Mouse (Mus musculus): ENCODE results near the gene Cdc42se2. TPM values are rescaled to one million over a fixed set of nuclear protein-coding genes. Genes with fewer than 3 reads are reported as not detected.
A peak's percentile ranks its signal among the peaks of the same experiment; 100 is the strongest.

Gene Cdc42se2
- polyA plus RNA-seq, 1 experiment from 2014 or later: 53.2 TPM

GRCm38 (mm10) chr11:54791458-54791857 is 4.0 kb upstream of the Cdc42se2 start:
- no peak overlapping the region for H3K4me3 ChIP-seq
- no peaks in the 10 kb centered on the region for H3K27me3 ChIP-seq
- H3K36me3 ChIP-seq: no peaks in the 10 kb centered on the region
- H3K9me3 ChIP-seq (replicated peaks): no peaks in the 10 kb centered on the region
- no peak overlapping the region for H3K27ac ChIP-seq
- WGBS: 94% methylated on average over 4 of the region's 4 CpGs
- H3K4me2 ChIP-seq: no peak overlapping the region
- ATAC-seq (replicated peaks; ENCODE audit: insufficient number of reproducible peaks, insufficient read depth, low FRiP score, low read depth): no peak
- H3K9ac ChIP-seq: no peak overlapping the region
- peaks cover under 1% of the 10 kb centered on the region; the same call in 1 of the 2 replicates for H3K4me1 ChIP-seq (replicated peaks)

- WGBS: 0% methylated on average over 54 of the region's 54 CpGs
- H3K9me3 ChIP-seq (replicated peaks): no peaks in the 10 kb centered on the region
Measured at GRCm38 (mm10) chr11:54786858-54787487, 502 bp downstream of the Cdc42se2 start.

DNA sequence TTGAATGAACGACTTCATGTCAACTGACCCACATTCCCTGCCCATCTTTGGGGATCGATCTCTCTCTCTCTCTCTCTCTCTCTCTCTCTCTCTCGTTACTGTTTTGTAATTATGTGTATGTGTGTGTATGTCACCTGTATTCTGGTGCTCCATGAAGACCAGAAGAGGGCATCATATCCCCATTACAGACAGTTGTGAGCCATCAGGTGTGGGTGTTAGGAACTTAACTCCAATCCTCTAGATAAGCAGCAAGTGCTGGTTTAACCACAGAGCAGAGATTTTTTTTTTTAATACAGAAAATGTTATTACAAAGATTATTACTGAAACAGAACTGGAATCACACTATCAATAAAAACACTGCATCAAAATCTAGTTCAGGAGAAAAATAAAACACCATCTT is 1.9 kb downstream of the Cdc42se2 start:
- no peak overlapping the region for H3K9ac ChIP-seq
- ATAC-seq (replicated peaks; ENCODE audit: insufficient number of reproducible peaks, insufficient read depth, low FRiP score, low read depth): no peak
- 93% methylated on average over 3 of the region's 3 CpGs for WGBS
- no peak overlapping the region; the same call in 1 of the 2 replicates for H3K4me2 ChIP-seq
- peaks cover 3% of the 10 kb centered on the region; the same call in 1 of the 2 replicates for H3K36me3 ChIP-seq
- H3K27ac ChIP-seq: no peak overlapping the region
- H3K4me3 ChIP-seq: no peak overlapping the region
- H3K27me3 ChIP-seq: no peaks in the 10 kb centered on the region
- H3K4me1 ChIP-seq (replicated peaks): peaks cover 11% of the 10 kb centered on the region
- H3K9me3 ChIP-seq (replicated peaks): no peaks in the 10 kb centered on the region

More at GRCm38 (mm10) chr11:54786858-54787487, 502 bp downstream of the Cdc42se2 start:
- H3K4me1 ChIP-seq (replicated peaks): peaks cover 11% of the 10 kb centered on the region
- peak overlapping the region; percentile 78 for H3K4me3 ChIP-seq
- peak overlapping the region; percentile 92 for H3K9ac ChIP-seq
- peaks cover 3% of the 10 kb centered on the region; the same call in 1 of the 2 replicates for H3K36me3 ChIP-seq
- H3K27ac ChIP-seq: peak overlapping the region; percentile 97
- H3K27me3 ChIP-seq: no peaks in the 10 kb centered on the region
- H3K4me2 ChIP-seq: peak overlapping the region; percentile 76
- peak; percentile 70 for ATAC-seq (replicated peaks; ENCODE audit: insufficient number of reproducible peaks, insufficient read depth, low FRiP score, low read depth)

DNA sequence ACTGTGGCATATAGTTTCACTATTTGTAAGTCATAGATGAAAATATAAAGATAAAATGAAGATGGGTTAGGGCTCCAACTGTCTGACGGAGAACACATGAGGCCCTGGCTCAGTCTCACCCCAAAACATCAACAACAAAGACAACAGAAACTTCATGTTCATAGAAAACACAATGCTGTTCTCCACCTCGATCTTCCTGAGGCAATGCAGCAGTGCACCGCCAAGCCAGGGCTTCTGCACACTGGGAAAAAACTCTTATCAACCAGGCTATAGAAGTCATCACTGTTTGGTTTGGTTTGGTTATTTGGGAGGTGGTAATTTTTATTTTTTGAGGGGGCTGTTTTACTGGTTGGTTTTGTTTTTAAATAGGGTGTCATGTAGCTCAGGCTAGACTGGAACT is 3.0 kb downstream of the Cdc42se2 start:
- no peaks in the 10 kb centered on the region for H3K9me3 ChIP-seq (replicated peaks)
- H3K4me2 ChIP-seq: no peak overlapping the region
- no peak overlapping the region for H3K9ac ChIP-seq
- H3K4me3 ChIP-seq: no peak overlapping the region
- 84% methylated on average over 3 of the region's 3 CpGs for WGBS
- no peak overlapping the region for H3K27ac ChIP-seq
- H3K27me3 ChIP-seq: no peaks in the 10 kb centered on the region
- peaks cover 11% of the 10 kb centered on the region for H3K4me1 ChIP-seq (replicated peaks)
- H3K36me3 ChIP-seq: peaks cover 3% of the 10 kb centered on the region; the same call in 1 of the 2 replicates
- no peak for ATAC-seq (replicated peaks; ENCODE audit: insufficient number of reproducible peaks, insufficient read depth, low FRiP score, low read depth)

GRCm38 (mm10) chr11:54782253-54782652 is 5.2 kb downstream of the Cdc42se2 start:
- no peak overlapping the region for H3K9ac ChIP-seq
- H3K9me3 ChIP-seq (replicated peaks): no peaks in the 10 kb centered on the region
- peaks cover 29% of the 10 kb centered on the region for H3K4me1 ChIP-seq (replicated peaks)
- no peak overlapping the region for H3K4me3 ChIP-seq
- no peak overlapping the region for H3K27ac ChIP-seq
- H3K36me3 ChIP-seq: peaks cover 3% of the 10 kb centered on the region; the same call in 1 of the 2 replicates
- no peak for ATAC-seq (replicated peaks; ENCODE audit: insufficient number of reproducible peaks, insufficient read depth, low FRiP score, low read depth)
- WGBS: 85% methylated on average over 6 of the region's 6 CpGs
- no peaks in the 10 kb centered on the region for H3K27me3 ChIP-seq
- H3K4me2 ChIP-seq: no peak overlapping the region

- Histone ChIP-seq H3K4me1 (replicated peaks) (peaks cover 38% of the 10 kb centered on the region), H3K9ac (no peak overlapping the region), H3K27me3 (no peaks in the 10 kb centered on the region), H3K9me3 (replicated peaks) (no peaks in the 10 kb centered on the region), H3K27ac (no peak overlapping the region), H3K36me3 (no peaks in the 10 kb centered on the region), H3K4me2 (no peak overlapping the region), H3K4me3 (no peak overlapping the region)
- ATAC-seq (replicated peaks; ENCODE audit: insufficient number of reproducible peaks, insufficient read depth, low FRiP score, low read depth): no peak
- WGBS: 81% methylated on average over 1 of the region's 1 CpGs
Measured at GRCm38 (mm10) chr11:54779946-54780345, 7.5 kb downstream of the Cdc42se2 start.

GRCm38 (mm10) chr11:54778131-54778844 is 9.2 kb downstream of the Cdc42se2 start:
- H3K27me3 ChIP-seq: no peaks in the 10 kb centered on the region
- peak overlapping the region; percentile 61 for H3K27ac ChIP-seq
- H3K36me3 ChIP-seq: no peaks in the 10 kb centered on the region
- no peak overlapping the region for H3K4me3 ChIP-seq
- ATAC-seq (replicated peaks; ENCODE audit: insufficient number of reproducible peaks, insufficient read depth, low FRiP score, low read depth): peak; percentile 80
- H3K9ac ChIP-seq: no peak overlapping the region
- 29% methylated on average over 1 of the region's 1 CpGs for WGBS
- peaks cover 47% of the 10 kb centered on the region for H3K4me1 ChIP-seq (replicated peaks)
- no peaks in the 10 kb centered on the region for H3K9me3 ChIP-seq (replicated peaks)
- H3K4me2 ChIP-seq: no peak overlapping the region

DNA sequence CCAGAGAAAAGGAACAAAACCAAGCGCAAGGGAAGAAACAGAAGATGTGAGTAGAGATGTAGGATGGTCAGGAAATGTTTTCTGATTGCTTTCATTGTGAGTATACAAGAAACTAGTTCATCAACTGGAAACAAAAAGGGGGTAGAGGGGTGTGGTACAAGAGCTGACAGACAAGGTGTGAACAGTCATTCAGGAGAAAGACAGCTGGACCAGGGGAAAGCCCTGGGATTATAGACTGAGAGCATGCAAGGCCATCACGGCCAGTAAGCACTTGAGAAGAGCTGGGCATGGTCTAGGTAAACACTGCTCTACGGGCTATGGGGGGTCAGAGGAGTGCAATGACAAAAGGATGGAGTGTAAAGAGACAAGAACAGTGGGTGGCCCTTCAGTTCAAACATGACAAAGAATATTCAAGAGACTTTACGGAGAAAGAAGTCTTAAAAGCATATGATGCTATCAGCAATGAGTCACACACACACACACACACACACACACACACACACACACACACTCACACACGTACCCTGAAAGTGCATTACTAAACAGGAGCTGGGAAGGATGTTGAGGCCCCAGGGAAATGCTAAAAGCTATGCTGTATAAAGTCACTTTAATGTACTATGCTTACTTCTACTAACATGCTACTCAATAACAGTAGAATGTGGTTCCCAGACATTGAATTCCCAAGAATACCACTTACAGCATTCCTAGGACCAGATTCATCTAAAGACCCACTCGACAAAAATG is 9.9 kb downstream of the Cdc42se2 start:
- H3K36me3 ChIP-seq: no peaks in the 10 kb centered on the region
- H3K9ac ChIP-seq: no peak overlapping the region
- no peaks in the 10 kb centered on the region for H3K9me3 ChIP-seq (replicated peaks)
- 62% methylated on average over 6 of the region's 6 CpGs for WGBS
- H3K4me1 ChIP-seq (replicated peaks): peaks cover 52% of the 10 kb centered on the region
- H3K27me3 ChIP-seq: no peaks in the 10 kb centered on the region
- peak overlapping the region; percentile 61; the same call in 1 of the 2 replicates for H3K27ac ChIP-seq
- H3K4me2 ChIP-seq: no peak overlapping the region
- H3K4me3 ChIP-seq: no peak overlapping the region
- ATAC-seq (replicated peaks; ENCODE audit: insufficient number of reproducible peaks, insufficient read depth, low FRiP score, low read depth): no peak

DNA sequence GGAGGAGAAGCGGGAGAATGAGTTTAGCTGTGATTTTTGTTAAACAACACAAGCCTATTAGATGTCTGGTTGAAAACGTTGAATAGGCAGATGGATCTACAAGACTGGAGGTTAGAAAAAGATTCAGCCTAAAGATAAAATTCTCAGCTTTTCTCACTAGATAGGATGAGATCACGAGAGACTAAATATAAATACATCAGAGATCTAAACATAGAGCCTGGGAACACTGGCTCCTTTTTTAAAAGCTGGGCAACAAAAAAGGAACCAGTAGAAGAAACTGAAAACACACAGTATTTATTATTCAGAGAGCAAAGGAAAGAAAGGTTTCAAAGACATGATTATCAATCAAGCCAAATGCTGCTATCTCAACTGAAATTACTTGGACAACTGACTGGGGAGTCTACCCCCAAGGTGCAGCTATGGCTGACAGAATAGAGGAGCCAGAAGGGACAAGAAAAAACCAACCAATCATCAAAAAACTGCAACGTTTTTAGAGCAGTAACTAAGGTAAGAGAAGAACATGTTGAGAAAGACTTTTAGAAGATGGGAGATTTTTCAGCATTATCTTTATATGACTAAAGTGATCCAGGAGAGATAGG is 10.6 kb downstream of the Cdc42se2 start:
- H3K36me3 ChIP-seq: no peaks in the 10 kb centered on the region
- peaks cover 54% of the 10 kb centered on the region for H3K4me1 ChIP-seq (replicated peaks)
- ATAC-seq (replicated peaks; ENCODE audit: insufficient number of reproducible peaks, insufficient read depth, low FRiP score, low read depth): no peak

DNA sequence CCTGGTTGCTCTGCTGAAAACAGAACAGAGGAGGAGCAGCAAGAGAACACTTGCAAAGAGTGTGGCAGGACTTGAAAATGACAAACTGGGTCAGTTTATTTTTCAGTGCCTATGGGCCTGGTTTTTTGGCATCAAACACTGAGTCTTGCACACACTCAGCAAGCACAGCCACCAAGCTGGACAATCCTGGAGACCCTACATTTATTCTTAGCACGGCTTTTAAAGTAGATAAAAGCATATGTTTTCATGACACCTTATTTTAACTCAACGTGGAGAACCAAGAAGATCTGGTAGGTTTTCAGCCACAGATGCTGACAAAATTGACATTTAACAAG is 11.1 kb downstream of the Cdc42se2 start:
- H3K4me3 ChIP-seq: no peak overlapping the region
- no peak for ATAC-seq (replicated peaks; ENCODE audit: insufficient number of reproducible peaks, insufficient read depth, low FRiP score, low read depth)
- H3K4me1 ChIP-seq (replicated peaks): peaks cover 54% of the 10 kb centered on the region
- no peak overlapping the region for H3K9ac ChIP-seq
- no peaks in the 10 kb centered on the region for H3K9me3 ChIP-seq (replicated peaks)
- no peaks in the 10 kb centered on the region for H3K27me3 ChIP-seq
- H3K27ac ChIP-seq: peak overlapping the region; percentile 73
- H3K36me3 ChIP-seq: no peaks in the 10 kb centered on the region
- H3K4me2 ChIP-seq: 0 out of 2 replicates have a peak overlapping the region, but pooled peaks have one; percentile 15
- WGBS: 49% methylated on average over 2 of the region's 2 CpGs

More for the DNA sequence above, 10.6 kb downstream of the Cdc42se2 start:
- no peaks in the 10 kb centered on the region for H3K9me3 ChIP-seq (replicated peaks)
- H3K27ac ChIP-seq: peak overlapping the region; percentile 73
- H3K27me3 ChIP-seq: no peaks in the 10 kb centered on the region
- WGBS: 46% methylated on average over 4 of the region's 4 CpGs
- 0 out of 2 replicates have a peak overlapping the region, but pooled peaks have one; percentile 15 for H3K4me2 ChIP-seq
- no peak overlapping the region for H3K4me3 ChIP-seq
- H3K9ac ChIP-seq: no peak overlapping the region
